Mouse (Mus musculus) bone marrow macrophage, adult 2 months (primary cell): ENCODE measurements around the gene Hyal2.
"Not testable (repeated sequence)": the region's sequence is repeated elsewhere in the genome, so short reads cannot be mapped to it uniquely, and the experiment has no call there.

Experiments used
- CTCF ChIP-seq: IDR thresholded peaks from 2 replicates; pipeline ENCODE4 v1.5.1; 2012; ENCODE audit warnings: low read depth, mild to moderate bottlenecking, low read length, moderate library complexity
- POLR2A ChIP-seq: IDR thresholded peaks from 2 replicates; pipeline ENCODE4 v1.6.1; 2012; ENCODE audit warnings: mild to moderate bottlenecking, low read depth, low read length, borderline replicate concordance

DNA sequence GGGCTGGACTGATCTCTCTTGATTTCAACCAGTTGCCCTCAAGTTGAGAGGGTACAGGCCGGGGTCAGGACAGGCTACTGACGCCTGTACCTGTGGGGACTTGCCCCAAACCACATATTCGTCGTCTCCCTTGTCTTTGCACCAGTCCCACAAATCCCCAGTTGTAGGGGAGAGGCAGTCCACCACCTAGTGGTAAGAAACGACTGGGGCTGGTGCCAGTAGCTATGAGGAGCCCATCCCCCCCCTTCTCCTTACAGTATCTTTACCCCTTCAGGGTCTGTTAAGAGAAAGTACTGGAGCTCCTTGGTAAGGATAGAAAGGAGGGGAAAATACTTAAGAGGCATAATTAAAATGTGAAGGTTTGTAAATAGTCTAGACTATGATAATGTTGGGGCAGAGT is 2.2 kb upstream of the Hyal2 start:
- not testable (repeated sequence) for TF ChIP-seq POLR2A, CTCF
